Mouse (Mus musculus): ENCODE data around the gene Sh3bp5l. TPM values are rescaled to one million over a fixed set of nuclear protein-coding genes. Genes with fewer than 3 reads are reported as not detected.

Gene Sh3bp5l
- polyA plus RNA-seq, 1 experiment = 42.4 TPM

GRCm38 (mm10) chr11:58331149-58331495, 598 bp downstream of the Sh3bp5l start:
- Histone ChIP-seq H3K4me3 (ENCODE audit: insufficient read depth, low read length) (peak overlapping the region; percentile 95), H3K4me1 (ENCODE audit: control insufficient read depth, insufficient read depth, low read length) (peaks cover 9% of the 10 kb centered on the region; the same call in 1 of the 2 replicates), H3K27ac (ENCODE audit: insufficient read depth, low read length) (no peak overlapping the region)
- TF ChIP-seq POLR2A (IDR thresholded peaks at IDR 0.05; ENCODE audit: extremely low read depth, insufficient read depth, low read length) (no peak), CTCF (IDR thresholded peaks at IDR 0.05; ENCODE audit: extremely low read depth, insufficient read depth, low read length) (no peak)

GRCm38 (mm10) chr11:58331546-58331945, 1.0 kb downstream of the Sh3bp5l start:
- no peak overlapping the region for H3K27ac ChIP-seq (ENCODE audit: insufficient read depth, low read length)
- peaks cover 9% of the 10 kb centered on the region; the same call in 1 of the 2 replicates for H3K4me1 ChIP-seq (ENCODE audit: control insufficient read depth, insufficient read depth, low read length)
- H3K4me3 ChIP-seq (ENCODE audit: insufficient read depth, low read length) = peak overlapping the region; percentile 95; the same call in 1 of the 2 replicates
- TF ChIP-seq CTCF (IDR thresholded peaks at IDR 0.05; ENCODE audit: extremely low read depth, insufficient read depth, low read length) (no peak), POLR2A (IDR thresholded peaks at IDR 0.05; ENCODE audit: extremely low read depth, insufficient read depth, low read length) (no peak)

DNA sequence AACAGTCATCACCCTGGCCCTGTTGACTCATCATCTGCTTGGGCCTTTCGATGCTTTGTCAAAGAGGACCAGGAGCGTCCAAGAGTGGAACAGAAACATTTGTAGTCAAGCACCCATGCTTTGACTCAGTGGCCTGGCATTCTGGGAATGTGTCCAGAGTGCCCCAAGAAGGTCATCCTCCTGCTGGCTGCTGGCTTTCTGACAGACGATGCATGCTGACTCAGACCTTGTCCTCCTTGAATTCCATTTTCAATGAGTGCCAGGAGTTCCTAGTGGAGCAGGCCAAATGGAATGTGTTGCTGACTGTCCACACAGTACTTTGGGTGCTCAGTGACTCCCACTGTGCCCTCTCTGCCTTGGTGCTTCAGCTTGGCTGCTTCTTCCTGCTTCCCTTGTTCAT, 4.2 kb downstream of the Sh3bp5l start:
- Histone ChIP-seq H3K4me3 (ENCODE audit: insufficient read depth, low read length) (no peak overlapping the region), H3K27ac (ENCODE audit: insufficient read depth, low read length) (no peak overlapping the region), H3K4me1 (ENCODE audit: control insufficient read depth, insufficient read depth, low read length) (0 out of 2 replicates have a peak, but pooled peaks cover 5% of the 10 kb centered on the region)
- no peak for TF ChIP-seq POLR2A (IDR thresholded peaks at IDR 0.05; ENCODE audit: extremely low read depth, insufficient read depth, low read length)
- no peak for TF ChIP-seq CTCF (IDR thresholded peaks at IDR 0.05; ENCODE audit: extremely low read depth, insufficient read depth, low read length)

DNA sequence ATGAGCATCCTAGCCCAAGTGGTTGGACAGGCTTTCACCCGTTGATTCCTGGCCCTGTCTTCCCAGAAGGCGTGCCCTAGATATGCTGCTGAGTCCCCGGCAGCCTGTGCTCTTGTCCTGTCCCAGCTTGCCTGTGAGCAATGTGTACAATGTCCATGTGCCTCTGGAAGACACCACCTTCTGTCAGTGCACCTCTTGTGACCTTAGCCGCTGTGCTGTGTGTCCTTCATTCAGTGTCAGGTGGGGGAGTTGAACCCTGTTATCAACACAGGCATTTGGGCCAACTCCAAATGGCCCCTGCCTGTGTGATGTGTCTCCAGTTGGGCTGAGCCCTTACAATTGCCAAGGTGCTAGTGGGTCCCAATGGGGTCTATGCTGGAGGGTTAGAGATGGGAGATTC, 16.2 kb downstream of the Sh3bp5l start:
- H3K27ac ChIP-seq (ENCODE audit: insufficient read depth, low read length) = no peak overlapping the region
- H3K4me1 ChIP-seq (ENCODE audit: control insufficient read depth, insufficient read depth, low read length) = no peaks in the 10 kb centered on the region
- TF ChIP-seq CTCF (IDR thresholded peaks at IDR 0.05; ENCODE audit: extremely low read depth, insufficient read depth, low read length) (no peak), POLR2A (IDR thresholded peaks at IDR 0.05; ENCODE audit: extremely low read depth, insufficient read depth, low read length) (no peak)
- H3K4me3 ChIP-seq (ENCODE audit: insufficient read depth, low read length) = no peak overlapping the region

DNA sequence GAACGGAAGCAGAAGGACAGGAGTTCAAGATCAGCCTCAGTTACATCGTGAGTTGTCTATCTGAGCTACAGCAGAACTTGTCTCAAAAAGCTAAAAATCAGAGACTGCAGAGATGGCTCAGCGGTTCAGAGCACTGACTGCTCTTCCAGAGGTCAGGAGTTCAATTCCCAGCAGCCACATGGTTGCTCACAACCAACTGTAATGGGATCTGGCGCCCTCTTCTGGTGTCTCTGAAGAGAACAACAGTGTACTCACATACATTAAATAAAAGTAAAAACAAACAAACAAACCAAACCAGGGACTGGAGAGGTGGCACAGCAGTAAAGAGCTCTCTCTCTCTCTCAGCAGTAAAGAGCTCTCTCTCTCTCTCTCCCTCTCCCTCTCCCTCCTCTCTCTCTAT, 20.1 kb downstream of the Sh3bp5l start:
- Histone ChIP-seq H3K27ac (ENCODE audit: insufficient read depth, low read length) (no peak overlapping the region), H3K4me1 (ENCODE audit: control insufficient read depth, insufficient read depth, low read length) (peaks cover 2% of the 10 kb centered on the region; the same call in 1 of the 2 replicates), H3K4me3 (ENCODE audit: insufficient read depth, low read length) (no peak overlapping the region)
- TF ChIP-seq POLR2A (IDR thresholded peaks at IDR 0.05; ENCODE audit: extremely low read depth, insufficient read depth, low read length) (no peak), CTCF (IDR thresholded peaks at IDR 0.05; ENCODE audit: extremely low read depth, insufficient read depth, low read length) (no peak)

GRCm38 (mm10) chr11:58351179-58351578, 20.7 kb downstream of the Sh3bp5l start:
- Histone ChIP-seq H3K4me1 (ENCODE audit: control insufficient read depth, insufficient read depth, low read length) (peaks cover 2% of the 10 kb centered on the region; the same call in 1 of the 2 replicates), H3K27ac (ENCODE audit: insufficient read depth, low read length) (no peak overlapping the region), H3K4me3 (ENCODE audit: insufficient read depth, low read length) (no peak overlapping the region)
- TF ChIP-seq POLR2A (IDR thresholded peaks at IDR 0.05; ENCODE audit: extremely low read depth, insufficient read depth, low read length) = no peak
- TF ChIP-seq CTCF (IDR thresholded peaks at IDR 0.05; ENCODE audit: extremely low read depth, insufficient read depth, low read length) = no peak

- Histone ChIP-seq H3K4me1 (ENCODE audit: control insufficient read depth, insufficient read depth, low read length) (peaks cover 2% of the 10 kb centered on the region; the same call in 1 of the 2 replicates), H3K4me3 (ENCODE audit: insufficient read depth, low read length) (no peak overlapping the region), H3K27ac (ENCODE audit: insufficient read depth, low read length) (no peak overlapping the region)
- TF ChIP-seq CTCF (IDR thresholded peaks at IDR 0.05; ENCODE audit: extremely low read depth, insufficient read depth, low read length) (no peak), POLR2A (IDR thresholded peaks at IDR 0.05; ENCODE audit: extremely low read depth, insufficient read depth, low read length) (no peak)
Measured at GRCm38 (mm10) chr11:58352681-58353548, 22.4 kb downstream of the Sh3bp5l start.

DNA sequence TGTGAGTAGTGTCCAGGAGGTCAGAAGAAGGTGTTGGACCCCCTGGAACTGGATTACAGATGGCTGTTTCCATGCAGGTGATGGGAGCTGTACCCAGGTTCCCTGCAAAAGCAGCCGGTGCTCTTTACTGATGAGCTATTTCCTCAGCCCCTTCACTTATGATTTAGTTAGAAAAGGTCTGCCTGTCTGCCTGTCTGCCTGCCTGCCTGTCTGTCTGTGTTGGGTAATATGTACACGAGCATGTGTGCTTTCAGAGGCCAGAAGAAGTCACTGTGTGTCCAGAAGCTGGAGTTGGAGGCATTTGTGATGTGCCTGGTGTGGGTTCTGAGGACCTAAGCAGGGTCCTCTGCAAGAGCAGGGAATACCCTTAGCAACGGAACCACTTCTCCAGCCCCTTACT, 23.2 kb downstream of the Sh3bp5l start:
- Histone ChIP-seq H3K4me1 (ENCODE audit: control insufficient read depth, insufficient read depth, low read length) (peaks cover 2% of the 10 kb centered on the region; the same call in 1 of the 2 replicates), H3K4me3 (ENCODE audit: insufficient read depth, low read length) (no peak overlapping the region), H3K27ac (ENCODE audit: insufficient read depth, low read length) (no peak overlapping the region)
- TF ChIP-seq POLR2A (IDR thresholded peaks at IDR 0.05; ENCODE audit: extremely low read depth, insufficient read depth, low read length) = no peak
- no peak for TF ChIP-seq CTCF (IDR thresholded peaks at IDR 0.05; ENCODE audit: extremely low read depth, insufficient read depth, low read length)

GRCm38 (mm10) chr11:58354476-58354875, 24.0 kb downstream of the Sh3bp5l start:
- no peak overlapping the region for H3K27ac ChIP-seq (ENCODE audit: insufficient read depth, low read length)
- H3K4me1 ChIP-seq (ENCODE audit: control insufficient read depth, insufficient read depth, low read length) = peaks cover 2% of the 10 kb centered on the region; the same call in 1 of the 2 replicates
- no peak for TF ChIP-seq POLR2A (IDR thresholded peaks at IDR 0.05; ENCODE audit: extremely low read depth, insufficient read depth, low read length)
- no peak for TF ChIP-seq CTCF (IDR thresholded peaks at IDR 0.05; ENCODE audit: extremely low read depth, insufficient read depth, low read length)
- H3K4me3 ChIP-seq (ENCODE audit: insufficient read depth, low read length) = no peak overlapping the region

- peaks cover 2% of the 10 kb centered on the region; the same call in 1 of the 2 replicates for H3K4me1 ChIP-seq (ENCODE audit: control insufficient read depth, insufficient read depth, low read length)
- no peak overlapping the region for H3K27ac ChIP-seq (ENCODE audit: insufficient read depth, low read length)
- no peak overlapping the region for H3K4me3 ChIP-seq (ENCODE audit: insufficient read depth, low read length)
- TF ChIP-seq CTCF (IDR thresholded peaks at IDR 0.05; ENCODE audit: extremely low read depth, insufficient read depth, low read length) (no peak), POLR2A (IDR thresholded peaks at IDR 0.05; ENCODE audit: extremely low read depth, insufficient read depth, low read length) (no peak)
Measured at GRCm38 (mm10) chr11:58354927-58355326, 24.4 kb downstream of the Sh3bp5l start.
